In the genomic region with DNA sequence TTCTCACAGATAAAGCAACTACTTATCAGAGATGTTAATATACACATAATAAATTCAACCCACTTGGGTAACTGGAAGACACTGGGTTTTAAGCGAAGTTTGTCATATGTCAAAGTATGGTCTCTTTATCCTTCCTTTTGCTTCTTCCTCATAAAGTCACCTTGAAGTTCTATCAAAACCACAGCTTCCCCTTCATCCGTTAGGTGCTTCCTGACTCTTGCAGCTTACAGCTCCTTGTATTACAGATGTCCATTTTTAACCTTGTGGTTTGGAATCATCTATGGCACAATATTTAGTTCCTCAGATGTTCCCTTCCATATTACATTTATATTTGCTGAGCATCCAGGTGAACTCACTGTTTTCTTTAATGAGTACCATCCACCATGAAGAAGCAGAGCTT, we compare ENCODE assay signal across 14 mouse cellular contexts.
"Had no signal": no experiment of that assay in that cellular context is flagged by ENCODE, and none has a peak within 500 bp of the region (broad histone marks: within the 10 kb centered on the region; RNA-seq: fewer than 3 reads in every experiment).

No protein-coding gene starts in this region.

- H3K27ac ChIP-seq: midbrain, embryonic 13.5 days; midbrain, embryonic 15.5 days; neural tube, embryonic 12.5 days; stomach, embryonic 15.5 days; stomach, postnatal 0 days had no signal

- H3K4me2 ChIP-seq: lung, embryonic 14.5 days; midbrain, embryonic 11.5 days; midbrain, embryonic 13.5 days; midbrain, embryonic 15.5 days; neural tube, embryonic 12.5 days; stomach, embryonic 15.5 days had no signal

- H3K9ac ChIP-seq: lung, embryonic 14.5 days; midbrain, embryonic 13.5 days; midbrain, embryonic 15.5 days; neural tube, embryonic 12.5 days; stomach, embryonic 15.5 days had no signal

- DNase-seq: lung, adult 18-20 months; lung, embryonic 14.5 days; lung, postnatal 10 days; lung, postnatal 4 days; right cerebral cortex, postnatal 14 days; thymus, adult 2 months; thymus, postnatal 25 days had no signal

- H3K4me3 ChIP-seq: megakaryocyte, embryonic 14.5 days; midbrain, embryonic 13.5 days; midbrain, embryonic 15.5 days; neural tube, embryonic 12.5 days; stomach, embryonic 15.5 days had no signal

- H3K36me3 ChIP-seq: midbrain, embryonic 13.5 days; midbrain, embryonic 15.5 days; neural tube, embryonic 12.5 days; stomach, embryonic 15.5 days had no signal

- ATAC-seq: midbrain, embryonic 13.5 days; midbrain, embryonic 15.5 days had no signal

- H3K27me3 ChIP-seq: megakaryocyte, embryonic 14.5 days; midbrain, embryonic 13.5 days; midbrain, embryonic 15.5 days; neural tube, embryonic 12.5 days; stomach, embryonic 15.5 days had no signal

- H3K4me1 ChIP-seq: megakaryocyte, embryonic 14.5 days; midbrain, embryonic 13.5 days; midbrain, embryonic 15.5 days; neural tube, embryonic 12.5 days; stomach, embryonic 15.5 days had no signal

- H3K9me3 ChIP-seq: megakaryocyte, embryonic 14.5 days; midbrain, embryonic 13.5 days; midbrain, embryonic 15.5 days; neural tube, embryonic 12.5 days; stomach, embryonic 15.5 days had no signal
